Mouse (Mus musculus) liver, embryonic 14 days (tissue): Measurements from ENCODE around the gene Olfr1023. TPM values are rescaled to one million over a fixed set of nuclear protein-coding genes. Genes with fewer than 3 reads are reported as not detected.

Experiments
- polyA plus RNA-seq: library from polyadenylated mRNA; depleted of rRNA; stranded (reverse); fragments of >200 nt; gene quantifications from 2 replicates; pipeline ENCODE4 v1.2.3, GENCODE M21; 2012; rRNA removed

Olfr1023 gene
- polyA plus RNA-seq = not detected in 2 replicates

DNA sequence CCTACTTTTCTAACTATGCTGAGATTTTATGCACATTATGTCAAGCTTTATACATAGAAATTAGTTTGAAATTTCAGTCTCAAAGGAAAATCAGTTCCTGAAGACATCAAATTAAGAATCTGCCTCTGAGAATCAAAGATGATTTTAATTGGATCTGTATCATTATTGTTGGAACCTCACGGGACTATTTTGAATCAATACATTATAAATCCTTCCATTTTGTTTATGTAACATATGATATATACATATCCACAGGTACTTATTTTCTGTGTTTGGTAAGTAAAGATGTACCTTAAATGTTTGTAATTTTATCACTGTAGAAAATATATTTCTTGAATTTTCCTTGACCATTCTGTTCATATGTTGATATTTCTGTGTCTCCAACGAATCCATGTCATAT, at the start of gene Olfr1023:
Gene Olfr1023, plus strand, starts transcription at position 301 of the 400 bp plus-strand sequence.

DNA sequence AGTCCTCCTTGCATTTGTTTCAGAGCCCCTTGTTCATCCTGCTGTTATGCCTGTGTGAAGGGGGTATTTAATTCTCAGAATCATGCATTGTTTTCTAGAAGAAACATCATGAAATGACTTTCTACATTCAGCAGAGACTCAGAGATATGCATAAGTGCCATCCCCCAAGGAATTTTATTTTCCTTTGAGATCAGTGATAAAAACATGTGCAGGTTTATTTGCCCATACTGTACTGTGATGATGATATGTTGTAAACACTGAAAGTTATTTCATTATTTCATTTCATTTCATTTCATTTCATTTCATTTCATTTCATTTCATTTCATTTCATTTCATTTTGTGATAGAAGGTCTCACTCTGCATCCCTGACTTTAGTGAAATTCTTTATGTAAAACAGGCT, 40.1 kb upstream of the Olfr1023 start, which contains the start of gene Olfr1019:
Gene Olfr1019, minus strand, starts transcription at position 101 of the 400 bp plus-strand sequence.

DNA sequence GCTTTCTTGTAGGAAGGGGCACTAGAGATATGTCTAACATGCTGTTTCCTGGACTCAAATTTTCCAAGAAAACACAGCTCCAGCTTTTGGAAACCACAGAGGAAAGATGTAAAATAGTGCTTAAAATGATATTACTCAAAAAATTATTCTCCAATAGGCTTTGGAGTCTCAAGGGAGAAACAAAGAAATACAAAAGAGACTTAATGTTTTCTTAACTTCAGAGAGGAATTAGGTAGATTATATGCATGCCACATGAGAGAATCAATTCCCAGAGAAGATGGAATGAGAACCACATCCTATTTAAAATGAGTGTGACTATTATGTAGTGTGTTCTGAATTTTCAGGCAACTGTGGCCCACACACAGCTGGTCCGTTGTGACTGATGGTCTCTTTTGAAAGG, 38.7 kb upstream of the Olfr1023 start, which contains the start of gene Olfr1020:
Gene Olfr1020, plus strand, starts transcription at position 301 of the 400 bp plus-strand sequence.

DNA sequence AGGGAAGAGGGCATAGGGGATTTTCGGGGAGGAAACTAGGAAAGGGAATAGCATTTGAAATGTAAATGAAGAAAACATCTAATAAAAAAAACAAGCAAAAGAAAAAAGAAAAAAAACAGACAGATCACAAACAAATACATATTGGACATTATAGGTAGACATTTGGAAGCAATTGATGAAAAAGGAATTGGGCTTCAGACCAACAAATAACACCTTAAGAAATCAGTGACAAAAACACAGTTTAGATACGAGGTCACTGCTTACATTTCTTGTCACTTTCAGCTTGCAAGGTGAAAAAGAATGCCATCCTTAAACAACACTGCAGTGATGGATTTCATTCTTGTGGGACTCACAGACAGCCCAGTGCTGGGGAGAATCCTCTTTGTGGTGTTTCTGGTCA, 17.1 kb upstream of the Olfr1023 start, which contains the start of gene Olfr1022:
Gene Olfr1022, plus strand, starts transcription at position 301 of the 400 bp plus-strand sequence.

DNA sequence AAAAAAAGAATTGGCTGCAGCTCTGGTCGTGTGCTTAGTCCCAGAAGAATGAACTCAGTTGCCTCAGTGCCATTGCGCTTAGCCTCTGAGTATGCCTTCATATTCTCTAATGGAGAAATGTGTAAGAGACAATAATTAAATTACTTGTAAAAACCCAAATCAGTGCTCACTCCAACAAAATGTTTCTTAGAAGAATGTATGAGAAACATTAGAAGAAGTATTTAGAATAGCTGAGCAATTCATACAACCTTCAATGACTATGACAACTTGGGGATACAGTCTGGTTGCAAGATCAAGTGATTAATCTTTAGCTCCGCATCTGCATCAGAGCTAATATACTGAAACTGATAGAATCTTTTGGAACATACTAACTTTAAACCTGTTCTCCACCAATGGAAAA, 19.5 kb downstream of the Olfr1023 start, which contains the start of gene Olfr1024:
Gene Olfr1024, minus strand, starts transcription at position 101 of the 400 bp plus-strand sequence.

DNA sequence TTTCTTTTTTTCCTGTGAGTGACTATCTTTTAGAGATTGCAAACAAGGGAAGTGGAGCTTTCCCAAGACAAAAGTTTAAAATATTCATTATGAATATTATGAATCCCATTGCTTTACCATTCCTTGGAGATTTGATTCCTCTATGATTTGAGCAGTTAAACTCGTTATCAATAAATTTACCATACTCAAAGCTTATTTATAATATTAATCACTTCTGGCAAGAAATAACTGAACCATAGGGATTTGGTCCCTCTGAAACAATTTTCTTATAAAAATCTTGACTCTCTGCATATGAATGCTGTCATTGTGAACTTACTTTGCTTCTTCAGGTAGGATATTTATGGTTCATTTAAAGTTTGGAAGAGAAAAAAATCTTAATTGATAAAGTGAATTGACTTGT, 29.5 kb downstream of the Olfr1023 start, which contains the start of gene Olfr1025-ps1:
Gene Olfr1025-ps1, plus strand, starts transcription at position 301 of the 400 bp plus-strand sequence.

DNA sequence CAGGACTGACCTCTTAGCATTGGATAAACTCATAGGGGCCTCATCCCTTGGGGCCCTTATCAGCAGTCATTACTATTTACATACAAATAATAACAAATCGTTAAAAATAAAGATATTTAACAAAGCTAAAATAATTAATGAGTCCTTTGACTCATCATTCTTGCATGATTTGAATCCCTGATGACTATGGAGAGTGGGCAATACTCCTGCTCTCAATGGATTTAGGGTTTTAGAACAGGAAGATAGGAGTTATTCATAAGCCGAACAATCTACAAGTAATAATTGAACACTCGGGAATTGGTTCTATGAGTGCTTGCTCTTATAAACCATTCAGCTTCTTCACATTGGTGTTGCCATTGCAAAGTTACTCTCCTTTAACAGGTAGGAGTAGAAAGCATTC, 35.8 kb downstream of the Olfr1023 start, which contains the start of gene Olfr1026:
Gene Olfr1026, plus strand, starts transcription at position 301 of the 400 bp plus-strand sequence.

Other genes starting within 250 kb of the Olfr1023 start
- not detected in 2 replicates for gene Olfr1002, start 234.9 kb upstream of the Olfr1023 start, polyA plus RNA-seq
- gene Olfr154, start 221.2 kb upstream of the Olfr1023 start, polyA plus RNA-seq = not detected in 2 replicates
- gene Olfr1006, start 206.9 kb upstream of the Olfr1023 start, polyA plus RNA-seq = not detected in 2 replicates
- not detected in 2 replicates for gene Olfr1008, start 196.2 kb upstream of the Olfr1023 start, polyA plus RNA-seq
- not detected in 2 replicates for gene Olfr1009, start 170.2 kb upstream of the Olfr1023 start, polyA plus RNA-seq
- gene Olfr1012, start 122.9 kb upstream of the Olfr1023 start, polyA plus RNA-seq = not detected in 2 replicates
- gene Olfr1013, start 118.5 kb upstream of the Olfr1023 start, polyA plus RNA-seq = not detected in 2 replicates
- gene Olfr1014, start 112.9 kb upstream of the Olfr1023 start, polyA plus RNA-seq = not detected in 2 replicates
- gene Olfr1015, start 103.6 kb upstream of the Olfr1023 start, polyA plus RNA-seq = not detected in 2 replicates
- not detected in 2 replicates for gene Olfr1016, start 83.1 kb upstream of the Olfr1023 start, polyA plus RNA-seq
- gene Olfr1018, start 67.2 kb upstream of the Olfr1023 start, polyA plus RNA-seq = not detected in 2 replicates
- not detected in 2 replicates for gene Olfr1019, start 40.2 kb upstream of the Olfr1023 start, polyA plus RNA-seq
- gene Olfr1020, start 38.6 kb upstream of the Olfr1023 start, polyA plus RNA-seq = not detected in 2 replicates
- not detected in 2 replicates for gene Olfr1022, start 17.0 kb upstream of the Olfr1023 start, polyA plus RNA-seq
- not detected in 2 replicates for gene Olfr1024, start 19.4 kb downstream of the Olfr1023 start, polyA plus RNA-seq
- gene Olfr1025-ps1, start 29.6 kb downstream of the Olfr1023 start, polyA plus RNA-seq = not detected in 2 replicates
- gene Olfr1026, start 35.9 kb downstream of the Olfr1023 start, polyA plus RNA-seq = not detected in 2 replicates
- under 0.01 TPM in 1 of 2 replicates, not detected in the other for gene Olfr1028, start 64.8 kb downstream of the Olfr1023 start, polyA plus RNA-seq
- gene Olfr1029, start 88.3 kb downstream of the Olfr1023 start, polyA plus RNA-seq = not detected in 2 replicates
- gene Olfr1030, start 93.6 kb downstream of the Olfr1023 start, polyA plus RNA-seq = not detected in 2 replicates
- gene Olfr1031, start 104.7 kb downstream of the Olfr1023 start, polyA plus RNA-seq = not detected in 2 replicates
- gene Olfr1032, start 119.9 kb downstream of the Olfr1023 start, polyA plus RNA-seq = not detected in 2 replicates
- 0.28 and 0.37 TPM in 2 replicates for gene Olfr1033, start 135.0 kb downstream of the Olfr1023 start, polyA plus RNA-seq
- 0.06 and 0.09 TPM in 2 replicates for gene Olfr1034, start 160.2 kb downstream of the Olfr1023 start, polyA plus RNA-seq
- not detected in 2 replicates for gene Olfr1036, start 188.4 kb downstream of the Olfr1023 start, polyA plus RNA-seq
- gene Olfr1037, start 201.7 kb downstream of the Olfr1023 start, polyA plus RNA-seq = not detected in 2 replicates